Mouse (Mus musculus) heart, postnatal 0 days (tissue): ENCODE measurements around the gene Galns. TPM values are rescaled to one million over a fixed set of nuclear protein-coding genes. Genes with fewer than 3 reads are reported as not detected.
"Not testable (repeated sequence)": the region's sequence is repeated elsewhere in the genome, so short reads cannot be mapped to it uniquely, and the experiment has no call there.

ENCODE experiments used
- ATAC-seq: fragments of 200-750 bp; cut with Nextera tagmentation; 2 replicates; pipeline ENCODE4 v1.8.0; 2017; ENCODE audit warnings: low read depth, moderate number of reproducible peaks, moderate library complexity; ENCODE audit not compliant: insufficient read depth
- DNase-seq: peaks from one replicate; pipeline ENCODE4 v3.0.0-alpha.2; 2016; ENCODE audit warnings: low spot score
- H3K27ac ChIP-seq: fragments of 300-500 bp; sonication (generic); 2 replicates; pipeline ENCODE4 v1.5.1; 2014; ENCODE audit warnings: low read depth, mild to moderate bottlenecking
- H3K27me3 ChIP-seq: fragments of 300-500 bp; sonication (generic); 2 replicates; pipeline ENCODE4 v1.6.1; 2014; ENCODE audit warnings: low read length, mixed read lengths; ENCODE audit not compliant: control insufficient read depth, insufficient read depth
- H3K36me3 ChIP-seq: fragments of 300-500 bp; sonication (generic); replicated peaks from 2 replicates; pipeline ENCODE4 v1.6.1; 2014; ENCODE audit warnings: low read length, mixed read lengths; ENCODE audit not compliant: control insufficient read depth, insufficient read depth
- H3K4me1 ChIP-seq: fragments of 300-500 bp; sonication (generic); 2 replicates; pipeline ENCODE4 v1.6.1; 2014; ENCODE audit warnings: antibody characterized with exemption; ENCODE audit not compliant: control insufficient read depth, insufficient read depth
- H3K4me2 ChIP-seq: fragments of 300-500 bp; sonication (generic); 2 replicates; pipeline ENCODE4 v1.6.1; 2014; ENCODE audit warnings: low read depth, mild to moderate bottlenecking, low read length, moderate library complexity
- H3K4me3 ChIP-seq: fragments of 300-500 bp; sonication (generic); 2 replicates; pipeline ENCODE4 v1.5.1; 2014; ENCODE audit warnings: low read depth, low read length
- H3K9ac ChIP-seq: fragments of 300-500 bp; sonication (generic); replicated peaks from 2 replicates; pipeline ENCODE4 v1.6.1; 2014; ENCODE audit warnings: low read depth, low read length, mixed read lengths
- H3K9me3 ChIP-seq: fragments of 300-500 bp; sonication (generic); replicated peaks from 2 replicates; pipeline ENCODE4 v1.6.1; 2016; ENCODE audit warnings: low read length; ENCODE audit not compliant: control insufficient read depth
- CTCF ChIP-seq: IDR thresholded peaks from 2 replicates; pipeline ENCODE4 v1.5.1; 2016; ENCODE audit warnings: antibody characterized with exemption, control low read depth, low read depth
- EP300 ChIP-seq: IDR thresholded peaks from 2 replicates; pipeline ENCODE4 v1.6.1; 2016; ENCODE audit warnings: antibody characterized with exemption, low read depth
- WGBS: fragments of 180-500 bp; shearing (Covaris S2); extraction: QIAGEN DNeasy Blood & Tissue Kit; methylation state at CpG from one replicate; pipeline ENCODE4 v1.1.7; 2014; 5-methylcytosine and 5-hydroxymethylcytosine counted together
- polyA plus RNA-seq: library from polyadenylated mRNA; unstranded; fragments of >200 nt; fragmentation: Nextera tagmentation; extraction: Ambion mirVana; gene quantifications from 2 replicates; pipeline ENCODE4 v1.2.1, GENCODE M21; 2015
- total RNA-seq: library from RNA; depleted of rRNA; stranded (reverse); fragments of >200 nt; gene quantifications from 2 replicates; pipeline ENCODE4 v1.2.3, GENCODE M21; 2014; ENCODE audit warnings: low replicate concordance

Gene Galns
- total and polyA plus RNA-seq, 2 experiments from 2014 or later, result 7.2 to 11.6 TPM

- ATAC-seq (no peak), DNase-seq (no peak)
- Histone ChIP-seq H3K9ac (no peak overlapping the region), H3K27ac (no peak overlapping the region), H3K4me1 (peaks cover 20% of the 10 kb centered on the region; the same call in 1 of the 2 replicates), H3K4me3 (no peak overlapping the region), H3K4me2 (no peak overlapping the region), H3K27me3 (no peaks in the 10 kb centered on the region), H3K9me3 (no peaks in the 10 kb centered on the region), H3K36me3 (peaks cover 29% of the 10 kb centered on the region)
- WGBS, result 84% methylated on average over 16 of the region's 16 CpGs
- no peak for TF ChIP-seq CTCF
- TF ChIP-seq EP300, result no peak
Measured at GRCm38 (mm10) chr8:122638601-122639000, 27.3 kb upstream of the Galns start.

- peaks cover 14% of the 10 kb centered on the region; the same call in 1 of the 2 replicates for H3K4me1 ChIP-seq
- H3K9me3 ChIP-seq, result no peaks in the 10 kb centered on the region
- 75% methylated on average over 9 of the region's 9 CpGs for whole genome bisulfite sequencing
- H3K36me3 ChIP-seq, result peaks cover 32% of the 10 kb centered on the region
- TF ChIP-seq CTCF, result no peak
- no peak for TF ChIP-seq EP300
- no peak for ATAC-seq
- no peak overlapping the region for H3K27ac ChIP-seq
- DNase-seq, result no peak
- H3K9ac ChIP-seq, result no peak overlapping the region
- H3K4me2 ChIP-seq, result no peak overlapping the region
- no peaks in the 10 kb centered on the region for H3K27me3 ChIP-seq
- H3K4me3 ChIP-seq, result no peak overlapping the region
Measured at GRCm38 (mm10) chr8:122637230-122637629, 26.0 kb upstream of the Galns start.

GRCm38 (mm10) chr8:122636803-122637175 lies 25.5 kb upstream of the Galns start:
- no peaks in the 10 kb centered on the region for H3K9me3 ChIP-seq
- DNase-seq (peak; percentile 46), ATAC-seq (peak; percentile 51)
- H3K4me2 ChIP-seq, result no peak overlapping the region
- no peak overlapping the region for H3K4me3 ChIP-seq
- 42% methylated on average over 9 of the region's 9 CpGs for WGBS
- no peak overlapping the region for H3K9ac ChIP-seq
- H3K36me3 ChIP-seq, result peaks cover 36% of the 10 kb centered on the region
- peaks cover 13% of the 10 kb centered on the region; the same call in 1 of the 2 replicates for H3K4me1 ChIP-seq
- H3K27ac ChIP-seq, result no peak overlapping the region
- H3K27me3 ChIP-seq, result no peaks in the 10 kb centered on the region
- TF ChIP-seq CTCF, result no peak
- no peak for TF ChIP-seq EP300

GRCm38 (mm10) chr8:122635878-122636802 lies 24.9 kb upstream of the Galns start:
- H3K27ac ChIP-seq, result no peak overlapping the region
- no peak; the same call in 1 of the 2 replicates for ATAC-seq
- no peak overlapping the region for H3K9ac ChIP-seq
- no peaks in the 10 kb centered on the region for H3K9me3 ChIP-seq
- peaks cover 13% of the 10 kb centered on the region; the same call in 1 of the 2 replicates for H3K4me1 ChIP-seq
- peaks cover 38% of the 10 kb centered on the region for H3K36me3 ChIP-seq
- no peak for TF ChIP-seq CTCF
- no peak for TF ChIP-seq EP300
- H3K4me2 ChIP-seq, result no peak overlapping the region
- 46% methylated on average over 14 of the region's 14 CpGs for WGBS
- H3K27me3 ChIP-seq, result no peaks in the 10 kb centered on the region
- no peak for DNase-seq
- H3K4me3 ChIP-seq, result no peak overlapping the region

GRCm38 (mm10) chr8:122633205-122633604 lies 21.9 kb upstream of the Galns start:
- peaks cover 41% of the 10 kb centered on the region for H3K36me3 ChIP-seq
- ATAC-seq, result no peak
- H3K4me3 ChIP-seq, result no peak overlapping the region
- H3K4me1 ChIP-seq, result peaks cover 13% of the 10 kb centered on the region; the same call in 1 of the 2 replicates
- no peak overlapping the region for H3K4me2 ChIP-seq
- DNase-seq, result no peak
- no peak overlapping the region for H3K27ac ChIP-seq
- H3K27me3 ChIP-seq, result no peaks in the 10 kb centered on the region
- WGBS, result 91% methylated on average over 14 of the region's 14 CpGs
- TF ChIP-seq EP300, result no peak
- TF ChIP-seq CTCF, result no peak
- H3K9ac ChIP-seq, result no peak overlapping the region
- no peaks in the 10 kb centered on the region for H3K9me3 ChIP-seq

GRCm38 (mm10) chr8:122632134-122632533 lies 20.9 kb upstream of the Galns start:
- not testable (repeated sequence) for ATAC-seq, H3K27ac ChIP-seq

More at GRCm38 (mm10) chr8:122632134-122632533, 20.9 kb upstream of the Galns start:
- WGBS, result 87% methylated on average over 3 of the region's 3 CpGs
- not testable (repeated sequence) for H3K4me3 ChIP-seq, H3K9ac ChIP-seq, DNase-seq, H3K9me3 ChIP-seq, H3K4me2 ChIP-seq, H3K27me3 ChIP-seq, H3K4me1 ChIP-seq
- peaks cover 34% of the 10 kb centered on the region for H3K36me3 ChIP-seq
